Mouse (Mus musculus): ENCODE data around the gene Igf1r. TPM values are rescaled to one million over a fixed set of nuclear protein-coding genes. Genes with fewer than 3 reads are reported as not detected.

The Igf1r gene
- polyA plus RNA-seq, 1 experiment from 2014 or later, result 24.9 TPM

DNA sequence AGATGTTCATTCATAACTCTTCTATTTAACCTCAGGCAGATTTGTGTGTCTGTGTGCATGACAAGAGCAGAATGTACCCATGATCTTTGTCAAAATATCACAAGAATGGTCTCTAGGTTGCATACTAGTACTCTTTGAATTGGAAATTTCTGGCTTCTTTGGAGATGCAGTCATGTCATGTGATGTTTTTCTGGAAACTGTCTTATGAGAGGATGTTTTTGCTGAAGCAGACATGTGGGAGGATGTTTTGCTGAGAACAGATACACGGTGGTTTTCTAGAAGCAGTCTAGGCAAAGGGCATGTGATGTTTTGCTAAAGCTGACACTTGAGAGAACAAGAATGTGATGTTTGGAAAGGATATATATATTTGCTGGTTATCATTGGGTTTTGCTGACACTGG lies 297.8 kb downstream of the Igf1r start:
- no peak overlapping the region for H3K27ac ChIP-seq
- no peak overlapping the region for H3K4me3 ChIP-seq
- 67% methylated on average over 1 of the region's 1 CpGs for WGBS
- DNase-seq (ENCODE audit: low spot score), result no peak
- H3K27me3 ChIP-seq (ENCODE audit: insufficient read depth, poor library complexity, severe bottlenecking), result no peaks in the 10 kb centered on the region
- no peaks in the 10 kb centered on the region for H3K9me3 ChIP-seq
- H3K4me1 ChIP-seq, result no peaks in the 10 kb centered on the region
- no peaks in the 10 kb centered on the region for H3K36me3 ChIP-seq

- no peak for DNase-seq (ENCODE audit: low spot score)
- 87% methylated on average over 3 of the region's 3 CpGs for WGBS
- Histone ChIP-seq H3K27me3 (ENCODE audit: insufficient read depth, poor library complexity, severe bottlenecking) (no peaks in the 10 kb centered on the region), H3K4me3 (no peak overlapping the region), H3K27ac (no peak overlapping the region), H3K4me1 (no peaks in the 10 kb centered on the region), H3K36me3 (no peaks in the 10 kb centered on the region), H3K9me3 (no peaks in the 10 kb centered on the region)
These were observed 298.3 kb downstream of the Igf1r start for GRCm38 (mm10) chr7:68250902-68251301.

- no peak for DNase-seq (ENCODE audit: low spot score)
- no peaks in the 10 kb centered on the region for H3K9me3 ChIP-seq
- 74% methylated on average over 2 of the region's 2 CpGs for WGBS
- H3K36me3 ChIP-seq, result no peaks in the 10 kb centered on the region
- peaks cover 28% of the 10 kb centered on the region for H3K4me1 ChIP-seq
- 0 out of 2 replicates have a peak overlapping the region, but pooled peaks have one; percentile 18 for H3K4me3 ChIP-seq
- H3K27ac ChIP-seq, result peak overlapping the region; percentile 75
- H3K27me3 ChIP-seq (ENCODE audit: insufficient read depth, poor library complexity, severe bottlenecking), result no peaks in the 10 kb centered on the region
These were observed 305.1 kb downstream of the Igf1r start for GRCm38 (mm10) chr7:68257767-68258166.

DNA sequence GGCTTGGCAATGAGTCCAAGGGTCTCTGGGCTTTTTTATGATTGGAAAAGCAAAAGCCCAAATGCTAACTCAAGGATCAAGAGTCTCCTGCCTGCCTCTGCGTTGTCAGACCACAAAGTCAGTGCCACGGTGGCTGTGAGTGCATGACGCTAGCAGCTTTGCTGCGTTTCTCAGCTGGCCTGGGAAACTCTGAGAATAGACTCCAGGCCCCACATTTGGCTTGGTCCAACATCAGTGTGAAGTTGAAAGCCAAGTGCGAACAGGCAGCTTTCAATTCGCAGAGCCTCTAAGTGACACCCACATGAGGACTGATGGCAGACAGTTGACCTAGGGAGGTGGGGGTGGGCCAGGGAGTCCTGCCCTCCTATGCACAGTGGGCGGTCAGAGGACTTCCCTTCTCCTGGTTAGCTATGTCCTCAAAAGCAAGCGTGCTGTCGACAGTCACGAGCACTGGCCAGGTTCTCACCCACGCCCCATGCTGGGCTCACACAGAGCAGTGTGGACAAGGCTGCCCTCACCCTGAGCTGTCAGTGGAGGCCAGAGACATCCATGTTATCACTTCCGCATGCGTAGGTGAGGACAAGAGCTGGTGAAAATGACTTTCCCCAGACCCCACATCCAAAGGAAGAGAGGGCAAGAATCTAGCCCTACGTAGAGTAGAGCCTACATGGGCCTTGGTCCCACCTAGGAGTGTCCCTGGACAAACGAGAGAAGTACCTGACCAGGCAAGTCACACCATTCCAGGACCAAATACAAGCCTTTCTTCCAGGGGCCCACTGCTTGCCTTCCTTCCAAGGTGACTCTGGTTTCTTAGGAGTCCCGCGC lies 305.9 kb downstream of the Igf1r start:
- Histone ChIP-seq H3K9me3 (no peaks in the 10 kb centered on the region), H3K27me3 (ENCODE audit: insufficient read depth, poor library complexity, severe bottlenecking) (0 out of 2 replicates have a peak, but pooled peaks cover 4% of the 10 kb centered on the region), H3K4me3 (0 out of 2 replicates have a peak overlapping the region, but pooled peaks have one; percentile 18), H3K27ac (peak overlapping the region; percentile 75), H3K36me3 (no peaks in the 10 kb centered on the region), H3K4me1 (peaks cover 32% of the 10 kb centered on the region)
- 35% methylated on average over 17 of the region's 17 CpGs for WGBS
- DNase-seq (ENCODE audit: low spot score), result peak; percentile 94

DNA sequence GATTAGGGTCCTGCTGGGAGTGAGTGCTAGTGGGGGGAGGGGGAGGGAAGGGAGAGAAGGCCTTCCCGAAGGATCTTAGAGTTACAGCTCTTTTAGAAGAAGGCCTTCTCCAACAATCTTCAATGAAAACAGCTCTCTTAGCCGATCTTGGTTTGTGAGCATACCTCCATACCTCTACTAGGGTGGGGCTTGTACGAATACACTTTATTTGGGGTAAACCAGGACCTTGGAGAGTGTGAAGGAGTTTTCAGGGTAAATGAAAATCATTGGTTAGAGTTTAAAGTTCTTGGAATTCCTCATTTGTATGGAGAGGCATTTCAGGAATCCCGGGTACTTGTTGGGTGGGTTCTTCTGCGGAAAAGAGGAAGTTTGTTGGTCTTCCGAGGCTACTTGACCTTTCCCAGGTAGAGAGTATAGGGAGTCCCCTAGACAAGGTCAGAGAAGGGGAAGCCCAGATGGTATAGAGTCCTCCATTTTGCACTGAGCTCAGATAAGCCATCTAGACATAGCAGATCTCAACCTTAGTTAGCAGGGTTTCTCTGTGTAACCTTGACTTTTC lies 307.0 kb downstream of the Igf1r start:
- Histone ChIP-seq H3K4me1 (peaks cover 43% of the 10 kb centered on the region), H3K36me3 (no peaks in the 10 kb centered on the region), H3K4me3 (no peak overlapping the region), H3K9me3 (no peaks in the 10 kb centered on the region), H3K27ac (no peak overlapping the region), H3K27me3 (ENCODE audit: insufficient read depth, poor library complexity, severe bottlenecking) (peaks cover 8% of the 10 kb centered on the region)
- 50% methylated on average over 6 of the region's 6 CpGs for WGBS
- no peak for DNase-seq (ENCODE audit: low spot score)

- no peak for DNase-seq (ENCODE audit: low spot score)
These were observed 310.1 kb downstream of the Igf1r start for GRCm38 (mm10) chr7:68262612-68263200.

GRCm38 (mm10) chr7:68263346-68264027 lies 310.9 kb downstream of the Igf1r start:
- H3K27me3 ChIP-seq (ENCODE audit: insufficient read depth, poor library complexity, severe bottlenecking), result peaks cover 17% of the 10 kb centered on the region
- peaks cover 30% of the 10 kb centered on the region for H3K4me1 ChIP-seq
- DNase-seq (ENCODE audit: low spot score), result no peak
- WGBS, result 49% methylated on average over 8 of the region's 8 CpGs
- H3K9me3 ChIP-seq, result no peaks in the 10 kb centered on the region
- no peaks in the 10 kb centered on the region for H3K36me3 ChIP-seq
- peak overlapping the region; percentile 49; the same call in 1 of the 2 replicates for H3K27ac ChIP-seq
- H3K4me3 ChIP-seq, result peak overlapping the region; percentile 57

More at GRCm38 (mm10) chr7:68262612-68263200, 310.1 kb downstream of the Igf1r start:
- peaks cover 38% of the 10 kb centered on the region for H3K4me1 ChIP-seq
- H3K4me3 ChIP-seq, result no peak overlapping the region
- H3K27ac ChIP-seq, result no peak overlapping the region
- no peaks in the 10 kb centered on the region for H3K36me3 ChIP-seq
- no peaks in the 10 kb centered on the region for H3K9me3 ChIP-seq
- H3K27me3 ChIP-seq (ENCODE audit: insufficient read depth, poor library complexity, severe bottlenecking), result peaks cover 17% of the 10 kb centered on the region
- WGBS, result 71% methylated on average over 8 of the region's 8 CpGs

DNA sequence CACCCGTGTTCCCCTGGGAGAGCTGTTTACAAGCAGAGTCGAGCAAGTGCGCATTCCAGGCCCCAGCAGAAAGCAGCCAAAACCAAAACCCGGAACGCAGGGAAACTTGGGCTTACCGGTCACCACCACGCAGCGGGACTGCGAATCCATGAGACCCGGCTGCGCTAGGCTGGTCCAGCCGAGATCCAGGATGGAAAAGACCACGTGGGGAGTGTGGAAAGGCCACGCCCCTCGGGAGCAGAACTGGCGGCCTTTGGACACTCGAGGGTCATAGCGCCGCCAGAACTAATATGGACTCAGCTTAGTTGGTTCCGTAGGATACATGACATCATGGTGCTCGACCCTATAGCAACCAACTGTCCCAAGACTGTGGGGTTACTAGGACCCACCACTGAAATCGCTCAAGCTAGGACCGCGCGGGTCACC lies 311.4 kb downstream of the Igf1r start, which contains the start of gene Pgpep1l:
TSS of gene Pgpep1l (minus strand) at position 206 of the 426 bp plus-strand sequence.
- H3K27ac ChIP-seq, result peak within 1 kb of the TSS; percentile 49
- H3K9me3 ChIP-seq, result no peaks in the 10 kb centered on the region
- H3K36me3 ChIP-seq, result no peaks in the 10 kb centered on the region
- DNase-seq (ENCODE audit: low spot score), result no peak
- peaks cover 17% of the 10 kb centered on the region for H3K27me3 ChIP-seq (ENCODE audit: insufficient read depth, poor library complexity, severe bottlenecking)
- H3K4me3 ChIP-seq, result peak within 1 kb of the TSS; percentile 57
- H3K4me1 ChIP-seq, result peaks cover 25% of the 10 kb centered on the region
- WGBS, result 4% methylated on average over 25 of the region's 25 CpGs

- no peak for DNase-seq (ENCODE audit: low spot score)
- Histone ChIP-seq H3K27ac (peak overlapping the region; percentile 36; the same call in 1 of the 2 replicates), H3K36me3 (no peaks in the 10 kb centered on the region), H3K4me3 (peak overlapping the region; percentile 57), H3K9me3 (no peaks in the 10 kb centered on the region), H3K4me1 (peaks cover 20% of the 10 kb centered on the region), H3K27me3 (ENCODE audit: insufficient read depth, poor library complexity, severe bottlenecking) (peaks cover 17% of the 10 kb centered on the region)
- 15% methylated on average over 14 of the region's 14 CpGs for WGBS
These were observed 311.9 kb downstream of the Igf1r start for GRCm38 (mm10) chr7:68264531-68264930.

GRCm38 (mm10) chr7:68265391-68265790 lies 312.8 kb downstream of the Igf1r start:
- DNase-seq (ENCODE audit: low spot score), result no peak
- H3K4me1 ChIP-seq, result peaks cover 16% of the 10 kb centered on the region
- 38% methylated on average over 7 of the region's 7 CpGs for WGBS
- H3K4me3 ChIP-seq, result no peak overlapping the region
- H3K27ac ChIP-seq, result no peak overlapping the region
- no peaks in the 10 kb centered on the region for H3K36me3 ChIP-seq
- H3K9me3 ChIP-seq, result no peaks in the 10 kb centered on the region
- H3K27me3 ChIP-seq (ENCODE audit: insufficient read depth, poor library complexity, severe bottlenecking), result peaks cover 17% of the 10 kb centered on the region

GRCm38 (mm10) chr7:68266691-68267090 lies 314.1 kb downstream of the Igf1r start:
- no peak overlapping the region for H3K27ac ChIP-seq
- no peak for DNase-seq (ENCODE audit: low spot score)

GRCm38 (mm10) chr7:68270551-68270950 lies 317.9 kb downstream of the Igf1r start:
- WGBS, result 62% methylated on average over 4 of the region's 4 CpGs
- Histone ChIP-seq H3K36me3 (no peaks in the 10 kb centered on the region), H3K4me3 (no peak overlapping the region), H3K4me1 (no peaks in the 10 kb centered on the region; the same call in 1 of the 2 replicates), H3K27me3 (ENCODE audit: insufficient read depth, poor library complexity, severe bottlenecking) (peaks cover 22% of the 10 kb centered on the region), H3K9me3 (no peaks in the 10 kb centered on the region), H3K27ac (no peak overlapping the region)
- no peak for DNase-seq (ENCODE audit: low spot score)

More at GRCm38 (mm10) chr7:68266691-68267090, 314.1 kb downstream of the Igf1r start:
- Histone ChIP-seq H3K36me3 (no peaks in the 10 kb centered on the region), H3K9me3 (no peaks in the 10 kb centered on the region), H3K4me1 (peaks cover 16% of the 10 kb centered on the region), H3K27me3 (ENCODE audit: insufficient read depth, poor library complexity, severe bottlenecking) (peaks cover 17% of the 10 kb centered on the region), H3K4me3 (no peak overlapping the region)
- 41% methylated on average over 6 of the region's 6 CpGs for WGBS
